Mouse (Mus musculus) ovary, postnatal 36 days (tissue): Measurements from ENCODE around the gene Mab21l3.
"Not testable (repeated sequence)": the region's sequence is repeated elsewhere in the genome, so short reads cannot be mapped to it uniquely, and the experiment has no call there.

Source experiments
- DNase-seq: peaks from one replicate; pipeline ENCODE4 v3.0.0; 2022; ENCODE audit warnings: low spot score, mixed read lengths

The Mab21l3 gene

DNA sequence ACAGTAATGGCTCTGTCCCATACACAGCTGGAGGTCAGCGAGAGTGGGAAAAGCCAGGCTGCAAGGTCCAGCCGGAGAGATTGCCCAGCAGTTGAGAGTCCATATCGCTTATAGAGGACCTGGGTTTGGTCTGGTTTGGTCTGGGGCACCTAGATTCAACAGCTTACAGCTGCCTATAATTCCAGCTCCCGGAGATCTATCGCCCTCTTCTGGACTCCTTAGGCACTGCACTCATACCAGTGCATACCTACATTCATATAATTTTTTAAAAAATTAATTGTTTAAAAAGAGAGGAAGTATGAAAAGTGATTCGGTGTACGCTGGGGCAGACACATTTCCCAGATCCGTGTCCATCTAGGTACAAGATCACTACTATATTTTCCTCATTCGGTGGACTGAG lies 9.4 kb downstream of the Mab21l3 start:
- DNase-seq: no peak

DNA sequence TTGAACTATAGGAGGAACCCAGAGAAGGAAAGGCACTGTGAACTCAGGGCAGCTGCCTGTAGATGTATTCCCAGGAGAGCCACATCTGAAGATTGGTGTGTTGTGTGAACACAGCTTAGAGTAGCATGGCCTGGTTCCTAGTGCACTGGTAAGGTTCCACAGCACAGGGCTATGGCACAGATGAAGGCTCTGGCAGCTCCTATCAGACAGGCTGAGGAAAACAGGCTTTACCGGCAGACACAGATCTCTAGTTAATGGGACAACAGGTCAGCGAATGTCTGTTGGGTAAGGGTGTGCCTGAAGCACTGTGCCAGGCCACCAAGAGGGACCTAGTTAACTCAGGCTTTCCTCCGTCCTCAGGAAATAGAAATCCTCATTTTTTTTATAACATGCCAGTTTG lies 11.8 kb downstream of the Mab21l3 start:
- no peak for DNase-seq

DNA sequence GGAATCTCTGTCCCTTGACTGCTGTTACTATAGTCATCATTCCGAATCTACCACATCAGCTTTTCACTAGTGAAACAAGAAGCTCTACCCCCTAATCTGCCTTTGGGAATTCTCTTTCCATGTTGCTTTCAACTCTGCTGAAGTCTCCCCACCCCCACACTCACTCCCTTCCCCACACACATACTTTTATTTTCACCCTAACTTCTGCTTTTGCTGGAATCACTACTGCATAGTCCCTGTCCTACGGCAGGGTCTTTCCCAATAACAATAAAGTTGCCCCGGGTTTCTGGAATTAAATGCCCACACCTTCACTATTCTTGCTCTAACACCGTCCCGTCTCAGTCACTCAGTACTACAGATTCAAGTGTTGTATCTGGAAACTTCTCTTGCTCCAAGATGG lies 12.2 kb downstream of the Mab21l3 start:
- no peak for DNase-seq

DNA sequence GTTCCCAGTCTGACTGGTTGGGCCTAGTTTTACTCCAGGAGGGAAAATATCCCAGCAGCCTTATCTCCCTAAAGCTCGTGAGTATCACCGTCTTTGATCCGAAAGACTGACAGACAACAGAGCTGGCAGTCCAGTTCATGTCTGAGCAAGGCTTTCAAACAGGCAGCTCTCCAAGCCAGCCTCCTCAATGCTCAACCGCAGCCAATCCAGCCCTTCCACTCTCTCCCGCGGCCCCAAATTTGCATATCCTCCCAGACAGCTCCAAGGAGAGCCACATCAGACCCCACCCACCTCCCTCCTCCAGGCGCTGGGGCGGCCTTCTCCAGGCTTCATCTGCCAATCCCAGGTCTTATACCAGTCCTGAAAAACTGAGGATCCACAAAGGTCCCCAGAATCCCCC lies 12.7 kb downstream of the Mab21l3 start:
- peak; percentile 83 for DNase-seq

DNA sequence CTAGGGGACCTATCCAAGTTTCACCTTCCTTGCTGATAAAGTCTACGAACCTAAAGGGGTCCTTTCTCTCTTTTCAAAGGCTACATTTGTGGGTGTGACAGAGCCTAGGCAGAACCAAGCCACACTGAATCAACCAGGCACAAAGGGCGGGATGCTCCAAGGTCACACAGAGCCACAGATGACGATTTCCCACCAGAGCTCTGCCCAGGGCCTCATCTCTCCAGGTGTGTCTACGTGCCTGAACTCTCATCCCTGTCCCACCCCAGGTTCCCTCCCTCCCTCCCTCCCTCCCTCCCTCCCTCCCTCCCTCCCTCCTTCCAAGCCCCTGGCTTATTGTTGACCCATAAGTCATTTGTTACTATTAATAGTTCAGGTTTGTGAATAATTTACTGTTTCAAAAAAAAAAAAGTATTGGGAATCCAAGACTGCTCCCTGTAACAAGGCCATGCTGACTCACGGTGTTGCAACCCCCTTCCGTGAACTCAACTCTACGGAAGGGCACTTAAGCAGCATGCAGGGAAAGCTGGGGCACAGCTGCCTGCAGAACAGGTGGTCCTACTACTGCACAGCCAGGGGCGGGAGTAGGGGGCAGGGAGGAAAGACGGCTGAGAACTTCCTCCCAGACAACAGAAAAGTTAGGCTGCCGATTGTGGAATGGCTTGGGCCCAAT lies 17.4 kb downstream of the Mab21l3 start:
- no peak for DNase-seq

DNA sequence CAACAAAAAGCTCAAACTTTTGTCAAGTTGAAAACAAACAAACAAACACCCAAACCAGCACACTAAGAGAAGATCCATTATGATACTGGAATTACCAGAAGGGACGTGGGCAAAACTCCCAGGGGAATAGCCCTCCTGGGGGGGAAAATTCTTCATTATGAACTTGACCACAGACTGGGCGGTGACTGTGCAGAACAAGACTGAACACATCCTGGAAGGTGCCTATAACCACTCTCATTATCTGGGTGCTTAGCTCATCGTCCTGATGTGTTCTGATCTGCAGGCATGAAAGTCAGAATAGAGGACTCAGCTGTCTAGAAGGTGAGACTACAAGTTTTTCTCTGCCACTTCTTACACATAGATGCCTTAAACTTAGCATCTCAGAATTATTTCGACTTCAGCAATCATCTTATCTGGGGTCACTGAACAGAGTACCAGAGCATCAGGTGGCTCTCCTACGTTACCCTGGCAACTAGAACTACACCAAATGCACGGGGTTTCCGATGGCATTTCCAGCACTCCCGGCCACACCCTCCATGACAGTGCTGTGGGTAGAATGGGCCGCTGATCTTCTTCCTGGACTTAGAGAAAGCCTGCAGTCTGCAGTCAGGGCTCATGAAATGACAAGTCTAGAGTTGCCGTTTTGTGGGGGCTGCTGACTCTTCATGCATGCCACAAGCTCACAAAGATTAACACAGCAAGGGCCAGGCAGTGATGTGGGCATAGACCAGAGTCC lies 18.7 kb downstream of the Mab21l3 start:
- no peak for DNase-seq

DNA sequence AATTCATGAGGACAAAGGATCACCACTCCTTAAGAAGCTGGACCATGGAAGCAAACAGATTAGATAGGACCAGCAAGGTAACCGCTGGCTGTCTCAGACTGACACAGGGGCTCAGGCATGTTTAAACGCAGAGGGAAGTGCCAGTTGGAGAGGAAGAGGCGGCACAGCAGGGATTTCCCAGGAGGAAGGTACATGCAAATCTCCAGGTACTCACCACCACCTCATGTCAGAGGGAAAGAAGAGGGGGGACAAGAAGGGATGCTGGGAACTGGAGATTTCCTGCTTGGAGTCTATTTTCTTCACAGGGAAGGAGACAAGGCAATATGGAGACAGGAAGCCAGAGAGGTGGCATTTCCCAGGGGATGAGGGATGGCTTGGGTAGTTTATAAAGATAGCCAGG lies 20.2 kb downstream of the Mab21l3 start:
- no peak for DNase-seq

DNA sequence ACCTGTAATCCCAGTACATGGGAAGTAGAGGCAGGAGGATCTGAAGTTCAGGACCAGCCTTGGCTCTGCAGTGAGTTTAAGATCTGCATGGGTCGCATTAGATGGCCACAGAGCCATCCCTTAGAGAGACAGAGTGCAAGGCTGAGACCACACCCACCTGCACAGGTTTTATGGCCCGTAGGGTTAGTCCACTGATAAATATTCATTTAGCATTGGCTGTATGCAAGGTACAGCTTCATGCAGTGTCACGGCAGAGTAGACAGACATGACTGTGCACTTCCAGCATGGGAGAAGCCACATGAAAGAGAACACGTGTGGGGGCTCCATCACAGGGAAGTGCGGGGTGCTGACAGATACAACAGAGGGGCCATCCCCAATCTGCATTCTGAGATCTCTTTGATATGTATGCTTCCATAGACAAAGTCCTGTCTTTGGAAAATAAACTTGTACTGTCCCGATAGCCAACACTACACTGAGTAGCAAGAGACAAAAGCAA lies 21.5 kb downstream of the Mab21l3 start:
- DNase-seq: no peak

DNA sequence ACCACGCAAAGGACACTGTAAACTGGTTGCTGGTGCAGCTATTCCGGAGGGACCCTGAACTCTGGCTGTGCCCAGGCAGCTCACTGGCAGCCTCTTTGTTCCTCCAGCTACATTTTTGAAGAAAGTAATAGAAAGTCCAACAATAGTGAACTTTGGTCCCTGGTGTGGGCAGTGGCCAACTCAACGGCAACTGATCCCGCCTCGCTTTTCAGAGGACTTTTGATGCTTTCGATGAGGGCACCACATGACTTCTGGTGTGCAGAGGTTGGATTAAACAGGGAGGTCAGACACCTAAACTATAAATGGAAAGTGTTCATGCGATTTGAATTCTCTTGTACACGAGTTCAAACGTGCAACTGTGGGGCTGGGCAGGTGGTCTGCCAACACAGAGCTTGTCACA lies 24.4 kb downstream of the Mab21l3 start:
- DNase-seq: no peak

DNA sequence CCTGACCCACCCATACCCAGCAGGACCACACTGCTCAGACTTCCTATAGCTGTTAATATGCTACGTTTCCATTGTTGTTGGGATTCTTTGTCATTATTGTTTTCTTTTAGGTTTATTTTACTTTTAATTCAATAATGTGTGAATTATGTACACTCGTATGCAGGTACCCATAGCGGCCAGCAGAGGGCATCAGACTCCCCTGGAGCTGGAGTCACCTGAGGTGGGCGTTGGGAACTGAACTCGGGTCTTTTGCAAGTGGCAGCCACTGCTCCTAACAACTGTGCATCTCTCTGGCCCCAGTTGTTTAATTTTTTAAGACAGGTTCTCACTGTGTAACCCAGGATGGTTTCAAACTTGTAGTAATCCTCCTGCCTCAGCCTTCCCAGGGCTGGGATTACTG lies 26.7 kb downstream of the Mab21l3 start:
- DNase-seq: no peak

DNA sequence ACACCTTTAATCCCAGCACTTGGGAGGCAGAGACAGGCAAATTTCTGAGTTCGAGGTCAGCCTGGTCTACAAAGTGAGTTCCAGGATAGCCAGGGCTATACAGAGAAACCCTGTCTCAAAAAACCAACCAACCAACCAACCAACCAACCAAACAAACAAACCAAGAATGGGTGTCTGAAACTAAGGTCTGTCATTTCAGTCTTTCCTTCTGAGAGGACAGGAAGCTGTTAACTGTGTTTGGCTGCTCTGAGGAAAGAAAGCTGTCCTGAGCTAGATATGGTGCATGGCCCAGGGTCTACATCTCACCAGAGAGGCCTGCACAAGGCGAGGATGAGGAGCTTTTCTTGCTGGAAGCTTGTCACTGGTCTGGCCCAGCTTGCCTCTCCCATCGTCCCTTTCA lies 28.1 kb downstream of the Mab21l3 start:
- DNase-seq: not testable (repeated sequence)

DNA sequence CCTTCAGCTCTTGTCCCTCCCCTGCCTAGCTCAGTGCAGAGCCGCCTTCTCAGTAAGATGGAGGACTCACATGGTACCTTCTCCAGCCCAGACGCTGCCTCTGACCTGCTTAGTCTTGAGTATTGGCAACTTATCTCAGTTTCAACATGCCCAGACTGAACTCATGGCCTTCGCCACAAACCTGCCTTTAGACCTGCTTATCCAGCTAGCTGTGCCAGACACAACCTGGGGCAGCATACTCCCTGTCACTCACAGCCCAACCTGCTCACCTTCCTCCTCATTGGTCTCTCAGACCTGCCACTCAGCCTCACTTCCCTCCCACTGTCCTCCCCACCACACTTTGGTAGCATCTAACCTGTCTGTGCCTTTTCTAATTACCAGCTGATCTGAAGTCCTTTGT lies 32.8 kb downstream of the Mab21l3 start:
- no peak for DNase-seq

DNA sequence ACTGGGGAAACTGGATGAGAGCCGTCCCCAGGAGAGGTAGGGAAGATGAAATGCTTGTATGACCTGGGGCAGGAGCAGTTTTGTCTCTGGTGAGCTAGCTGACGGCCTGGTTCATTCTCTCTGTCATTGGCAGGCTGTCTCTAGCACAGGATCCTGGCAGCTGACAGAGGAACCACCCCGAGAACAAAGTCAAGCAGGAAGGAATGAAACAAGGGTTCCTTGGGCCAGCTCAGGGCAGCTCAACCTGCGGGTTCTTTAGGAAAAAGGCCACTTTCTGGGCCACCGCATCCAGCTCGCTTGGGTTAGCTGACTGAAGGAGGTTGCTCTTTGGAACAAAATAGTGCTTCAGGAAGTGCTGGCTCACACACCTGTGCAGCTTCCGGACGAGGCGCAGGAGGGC lies 34.0 kb downstream of the Mab21l3 start:
- DNase-seq: no peak

DNA sequence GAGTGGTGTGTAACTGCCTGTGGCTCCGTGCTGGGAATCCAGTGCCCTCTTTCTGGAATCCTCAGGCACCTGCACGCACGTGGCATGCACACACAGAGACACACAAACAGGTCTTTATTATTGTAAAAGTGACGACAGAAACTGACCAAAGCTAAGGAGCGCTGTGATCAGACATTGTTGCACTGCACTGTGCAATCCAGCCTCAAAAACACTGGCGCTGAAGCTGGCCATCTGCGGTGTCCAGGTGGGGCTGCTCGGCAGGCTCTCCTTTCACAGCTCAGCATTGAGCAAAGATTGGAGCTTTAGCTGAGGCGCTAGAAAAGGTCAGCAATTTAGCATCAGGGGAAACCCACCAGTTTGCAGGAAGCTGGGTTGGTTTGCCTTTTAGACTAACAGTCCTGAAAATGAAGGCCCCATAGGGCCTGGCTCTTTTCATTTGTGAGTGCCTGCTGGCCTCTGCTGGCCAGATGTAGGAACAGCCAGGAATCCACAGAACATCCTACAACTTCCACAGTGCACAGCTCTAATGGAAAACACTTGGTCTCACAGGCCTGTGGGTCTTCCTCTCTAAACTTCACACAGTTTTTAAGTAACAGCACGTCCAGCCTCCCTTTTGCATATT lies 36.3 kb downstream of the Mab21l3 start:
- peak; percentile 64 for DNase-seq

DNA sequence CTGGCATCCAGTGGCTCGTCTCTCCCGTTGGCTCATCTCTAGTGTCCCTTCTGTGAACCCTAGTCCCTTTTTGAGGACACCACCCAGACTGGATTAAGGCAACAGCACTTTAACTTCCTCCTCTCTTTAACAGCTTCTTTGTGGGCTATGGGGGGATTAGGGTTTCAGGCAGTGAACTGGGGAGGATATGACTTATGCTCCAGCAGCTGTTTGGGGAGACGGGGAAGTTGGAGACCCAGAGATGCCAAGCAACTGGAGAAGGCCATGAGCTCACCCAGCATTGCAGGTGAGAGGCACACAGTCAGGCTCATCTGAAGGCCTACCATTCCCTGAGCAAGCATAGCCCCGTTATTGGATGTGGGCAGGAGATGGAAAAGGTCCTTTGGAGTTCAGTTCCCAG lies 36.8 kb downstream of the Mab21l3 start:
- DNase-seq: no peak

DNA sequence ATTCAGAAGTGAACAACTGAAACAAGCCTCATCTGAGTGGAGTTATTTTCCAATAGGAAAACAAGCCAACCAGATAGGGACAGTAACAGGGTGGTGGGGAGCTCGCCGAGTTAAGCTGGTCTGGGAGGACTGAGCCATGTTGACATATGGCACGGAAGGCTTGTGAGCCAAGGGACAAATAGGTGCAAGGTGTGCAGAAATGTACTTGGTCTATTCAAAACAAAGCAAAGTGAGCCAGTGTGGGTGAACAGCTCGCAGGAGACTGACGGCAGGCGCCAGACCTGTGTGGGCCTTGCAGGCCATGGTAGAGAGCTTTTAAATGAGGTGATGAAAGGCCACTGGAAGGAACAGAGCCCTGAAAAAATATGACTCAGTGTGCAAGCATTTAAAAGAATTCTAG lies 41.1 kb downstream of the Mab21l3 start:
- DNase-seq: no peak

DNA sequence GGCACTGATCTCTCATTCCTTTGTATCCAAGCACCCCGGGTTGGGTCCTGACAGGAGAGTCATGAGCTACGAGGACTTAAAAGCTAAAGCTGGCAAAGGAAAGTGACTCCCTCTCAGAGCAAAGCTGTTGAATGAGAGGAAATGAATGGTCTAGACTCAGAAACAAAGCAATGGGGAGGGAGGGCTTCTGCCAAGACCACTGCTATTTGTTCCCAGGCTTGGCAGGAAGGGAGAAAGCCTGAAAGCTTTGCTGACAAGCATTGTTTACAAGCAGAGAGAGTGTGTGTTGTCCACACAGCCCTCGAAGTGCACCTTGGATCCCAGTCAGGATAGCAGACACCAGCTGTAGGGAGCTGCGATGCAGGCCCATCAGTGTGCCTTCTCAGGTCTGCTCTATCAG lies 41.8 kb downstream of the Mab21l3 start:
- DNase-seq: no peak

DNA sequence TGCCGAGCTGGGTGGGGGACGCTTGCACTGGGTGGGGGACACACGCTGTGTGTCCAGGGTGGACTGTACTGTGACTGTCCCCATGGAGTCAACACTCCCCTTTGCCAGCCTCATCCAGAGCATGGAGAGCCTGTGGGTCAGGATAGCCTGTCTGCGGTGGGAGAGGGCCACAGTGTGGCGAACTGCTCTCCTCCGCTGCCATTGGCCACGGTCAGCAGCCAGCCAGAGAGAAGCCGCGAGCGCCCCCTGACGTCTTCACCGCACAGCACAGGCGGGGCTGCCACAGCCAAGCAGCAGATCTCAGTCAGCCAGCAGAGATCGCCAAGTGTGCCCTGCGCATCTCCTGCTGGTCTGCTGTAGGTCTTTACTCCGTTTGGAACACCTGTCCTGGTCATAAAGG lies 42.6 kb downstream of the Mab21l3 start:
- peak; percentile 90 for DNase-seq

DNA sequence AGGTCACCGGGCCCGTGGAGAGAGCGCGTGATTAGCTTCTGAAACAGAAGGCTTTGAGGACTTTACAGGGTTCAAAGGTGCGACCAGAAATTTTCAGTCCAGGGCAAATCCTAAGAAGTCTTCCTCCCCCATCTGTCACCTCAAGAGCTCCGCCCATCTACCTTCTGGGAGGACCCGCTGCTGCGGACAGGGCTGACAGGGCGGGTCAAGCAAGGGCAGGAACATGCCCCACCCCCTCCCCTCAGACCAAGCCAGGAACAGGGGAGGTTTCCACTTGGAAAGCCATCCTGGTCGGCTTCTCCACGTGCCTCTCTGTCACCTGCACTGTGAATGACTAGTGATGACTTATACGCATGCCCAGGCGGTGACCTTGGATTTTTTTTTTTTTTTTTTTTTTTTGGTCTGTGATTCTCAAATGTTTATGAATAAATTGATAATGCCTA lies 43.2 kb downstream of the Mab21l3 start:
- no peak for DNase-seq

DNA sequence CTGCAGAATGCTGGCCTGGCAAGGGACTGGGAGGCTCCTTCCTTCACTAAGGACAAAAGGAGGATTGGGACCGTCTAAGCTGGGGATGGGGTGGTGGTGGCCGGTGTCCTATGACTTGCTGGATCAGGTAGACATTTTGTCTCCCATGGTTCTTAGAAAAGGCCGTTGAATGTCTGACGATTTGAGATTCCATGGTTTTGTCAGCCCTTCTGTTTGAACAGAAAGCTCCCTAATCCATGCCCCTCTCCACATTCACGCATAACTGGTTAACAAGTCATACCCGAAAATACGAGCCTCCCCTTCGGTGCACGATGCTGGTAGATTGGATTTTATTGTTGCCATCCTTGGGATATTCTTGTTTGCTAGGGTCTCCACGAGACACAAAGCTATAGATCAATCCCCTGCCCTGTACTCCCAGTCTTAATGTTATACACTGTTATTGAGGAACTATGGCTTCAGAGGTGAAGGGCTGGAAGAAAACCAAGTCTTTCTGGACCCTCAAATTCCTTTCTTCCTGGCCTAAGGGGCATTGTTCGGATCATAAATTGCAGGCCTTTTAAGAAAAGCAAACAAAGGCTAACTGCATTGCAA lies 43.7 kb downstream of the Mab21l3 start:
- no peak for DNase-seq

DNA sequence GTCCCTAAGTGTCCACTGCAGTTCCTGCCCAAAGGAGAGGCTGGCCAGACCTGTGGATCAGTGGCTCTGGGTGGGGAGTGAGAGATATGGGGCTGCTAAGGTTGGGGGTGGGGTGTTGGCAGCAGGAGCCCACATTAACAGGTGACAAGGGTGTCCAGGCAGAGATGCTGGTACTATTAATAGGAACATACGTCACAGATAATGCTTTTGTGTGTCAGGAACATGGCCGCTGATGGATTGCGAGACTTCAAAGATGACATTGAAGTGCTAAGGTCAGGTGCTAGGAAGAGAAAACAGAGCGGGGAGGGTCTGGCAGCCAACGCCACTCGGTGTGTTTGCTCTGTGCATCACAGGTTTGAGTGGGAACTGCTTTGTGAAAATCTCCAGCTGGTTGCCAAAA lies 44.4 kb downstream of the Mab21l3 start:
- DNase-seq: no peak

DNA sequence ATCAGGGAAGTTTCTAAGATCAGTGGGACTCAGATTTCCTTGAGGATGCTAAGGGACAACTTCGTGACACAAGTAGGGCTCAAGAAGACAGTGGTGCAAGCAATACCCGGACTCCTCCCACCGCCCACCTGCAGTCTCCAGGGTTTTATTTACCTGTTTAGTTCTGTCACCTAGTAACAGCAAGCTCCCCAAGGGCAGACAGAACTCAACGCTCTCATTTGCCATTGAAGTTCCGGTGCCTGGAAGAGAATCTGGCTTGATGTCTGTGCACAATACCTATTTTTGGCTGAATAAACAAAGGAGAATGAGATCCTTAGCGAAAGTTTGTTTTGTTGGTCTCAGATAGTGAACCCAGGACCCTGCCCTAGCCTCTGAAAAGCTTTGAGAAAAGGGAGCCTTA lies 45.0 kb downstream of the Mab21l3 start:
- no peak for DNase-seq

DNA sequence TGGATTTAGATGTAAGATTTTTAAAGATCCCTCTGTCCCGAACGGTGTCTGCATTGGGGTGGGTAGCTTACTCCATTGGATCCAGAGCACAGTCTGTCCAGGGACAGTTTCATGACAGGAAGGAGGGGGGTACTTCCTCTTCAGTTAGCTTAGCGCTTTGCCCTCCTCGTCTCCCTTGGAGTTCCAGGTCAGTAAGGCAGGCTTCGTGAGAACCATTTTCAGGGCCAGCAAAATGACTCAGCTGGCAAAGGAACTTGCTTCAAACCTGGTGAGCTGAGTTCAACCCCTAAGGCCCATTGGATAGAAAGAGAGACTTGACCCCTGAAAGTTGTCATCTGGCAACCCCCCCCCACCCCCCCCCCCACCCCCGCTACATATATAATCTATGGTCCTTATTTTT lies 46.0 kb downstream of the Mab21l3 start:
- DNase-seq: no peak
